Mouse (Mus musculus) kidney, embryonic 16.5 days (tissue): Measurements from ENCODE around the gene Nrg4. TPM values are rescaled to one million over a fixed set of nuclear protein-coding genes. Genes with fewer than 3 reads are reported as not detected.

Experiments
- ATAC-seq: fragments of 200-750 bp; cut with Nextera tagmentation; 2 replicates; pipeline ENCODE4 v1.8.0; 2017; ENCODE audit warnings: moderate TSS enrichment; ENCODE audit not compliant: low FRiP score, low TSS enrichment
- H3K27ac ChIP-seq: fragments of 300-500 bp; sonication (generic); 2 replicates; pipeline ENCODE4 v1.5.1; 2014; ENCODE audit warnings: low read length
- H3K27me3 ChIP-seq: fragments of 300-500 bp; sonication (generic); 2 replicates; pipeline ENCODE4 v1.6.1; 2014; ENCODE audit warnings: low read length, control low read depth, mixed read lengths; ENCODE audit not compliant: insufficient read depth
- H3K36me3 ChIP-seq: fragments of 300-500 bp; sonication (generic); 2 replicates; pipeline ENCODE4 v1.6.1; 2014; ENCODE audit warnings: low read length, control low read depth, mixed read lengths; ENCODE audit not compliant: insufficient read depth
- H3K4me1 ChIP-seq: fragments of 300-500 bp; sonication (generic); 2 replicates; pipeline ENCODE4 v1.6.1; 2014; ENCODE audit warnings: low read length, control low read depth, mixed read lengths; ENCODE audit not compliant: insufficient read depth
- H3K4me2 ChIP-seq: fragments of 300-500 bp; sonication (generic); replicated peaks from 2 replicates; pipeline ENCODE4 v1.6.1; 2014; ENCODE audit warnings: low read depth, low read length
- H3K4me3 ChIP-seq: fragments of 300-500 bp; sonication (generic); 2 replicates; pipeline ENCODE4 v1.5.1; 2014; ENCODE audit warnings: mild to moderate bottlenecking, low read length
- H3K9ac ChIP-seq: fragments of 300-500 bp; sonication (generic); replicated peaks from 2 replicates; pipeline ENCODE4 v1.6.1; 2014; ENCODE audit warnings: low read length
- H3K9me3 ChIP-seq: fragments of 300-500 bp; sonication (generic); 2 replicates; pipeline ENCODE4 v1.6.1; 2016; ENCODE audit warnings: low read length, control low read depth
- WGBS: fragments of 180-500 bp; shearing (Covaris S2); extraction: QIAGEN DNeasy Blood & Tissue Kit; methylation state at CpG from one replicate; pipeline ENCODE4 v1.1.7; 2014; 5-methylcytosine and 5-hydroxymethylcytosine counted together
- polyA plus RNA-seq: library from polyadenylated mRNA; unstranded; fragments of >200 nt; fragmentation: Nextera tagmentation; extraction: Ambion mirVana; gene quantifications from 2 replicates; pipeline ENCODE4 v1.2.1, GENCODE M21; 2015

The Nrg4 gene
- polyA plus RNA-seq, 1 experiment from 2014 or later = 0.71 TPM

DNA sequence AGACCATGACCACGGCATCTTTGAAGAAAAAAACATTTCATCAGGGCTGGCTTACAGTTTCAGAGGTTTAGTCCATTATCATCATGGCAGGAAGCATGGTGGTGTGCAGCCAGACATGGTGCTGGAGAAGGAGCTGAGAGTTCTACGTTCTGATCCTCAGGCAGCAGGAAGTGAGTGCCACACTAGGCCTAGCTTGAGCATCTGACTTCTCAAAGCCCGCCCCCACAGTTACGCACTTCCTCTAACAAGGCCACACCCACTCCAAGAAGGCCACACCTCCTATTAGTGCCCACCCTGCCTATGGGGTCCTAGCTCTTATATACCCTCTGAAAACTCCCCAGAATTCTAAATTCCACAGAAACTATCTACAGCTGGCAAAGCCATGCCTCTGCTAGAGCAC lies 34.7 kb downstream of the Nrg4 start:
- H3K4me3 ChIP-seq = no peak overlapping the region
- H3K9me3 ChIP-seq = no peaks in the 10 kb centered on the region
- H3K4me2 ChIP-seq = no peak overlapping the region
- no peak for ATAC-seq
- no peaks in the 10 kb centered on the region for H3K36me3 ChIP-seq
- no peaks in the 10 kb centered on the region for H3K4me1 ChIP-seq
- H3K27ac ChIP-seq = no peak overlapping the region
- H3K27me3 ChIP-seq = no peaks in the 10 kb centered on the region
- no peak overlapping the region for H3K9ac ChIP-seq
- WGBS = 89% methylated on average over 4 of the region's 4 CpGs

DNA sequence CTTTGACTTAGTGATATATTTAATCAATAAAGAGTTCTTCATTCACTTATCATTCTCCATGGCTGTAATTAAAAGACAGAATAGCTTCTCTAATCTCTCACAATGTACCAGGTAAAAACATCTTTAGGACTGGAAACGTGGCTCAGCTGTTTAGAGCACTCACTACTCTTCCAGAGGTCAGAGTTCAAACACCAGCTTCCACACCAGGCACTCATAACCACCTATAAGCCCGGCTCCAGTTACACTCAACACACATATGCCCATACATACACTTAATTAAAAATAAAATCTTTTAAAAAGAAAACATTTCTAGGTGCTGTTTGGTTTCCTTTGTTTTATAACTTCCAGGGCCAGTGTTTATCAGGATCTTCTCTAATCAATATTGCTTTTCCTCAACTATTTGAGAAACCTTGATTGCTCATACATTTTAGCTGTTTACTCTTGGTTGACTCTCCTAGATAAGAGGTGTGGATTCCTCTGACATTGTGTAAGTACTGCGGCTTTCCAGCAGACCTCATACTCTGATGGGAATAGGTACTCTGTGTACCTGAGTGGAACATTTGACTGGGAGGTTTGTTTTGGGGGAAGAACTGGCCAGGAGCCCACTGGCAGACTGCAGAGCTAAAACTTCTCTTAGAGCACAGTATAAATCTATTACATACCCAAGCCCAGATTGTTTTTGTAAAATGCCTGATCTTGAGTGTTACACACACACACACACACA lies 37.0 kb downstream of the Nrg4 start:
- Histone ChIP-seq H3K4me3 (no peak overlapping the region), H3K9me3 (no peaks in the 10 kb centered on the region), H3K27ac (no peak overlapping the region), H3K27me3 (no peaks in the 10 kb centered on the region), H3K36me3 (no peaks in the 10 kb centered on the region), H3K9ac (no peak overlapping the region), H3K4me1 (no peaks in the 10 kb centered on the region), H3K4me2 (no peak overlapping the region)
- 62% methylated on average over 3 of the region's 3 CpGs for WGBS
- ATAC-seq = no peak

- Histone ChIP-seq H3K4me1 (peaks cover 4% of the 10 kb centered on the region; the same call in 1 of the 2 replicates), H3K9me3 (no peaks in the 10 kb centered on the region), H3K4me3 (no peak overlapping the region), H3K27ac (no peak overlapping the region), H3K27me3 (no peaks in the 10 kb centered on the region), H3K36me3 (no peaks in the 10 kb centered on the region), H3K4me2 (no peak overlapping the region), H3K9ac (no peak overlapping the region)
- ATAC-seq = no peak
- 71% methylated on average over 3 of the region's 3 CpGs for WGBS
Observed at GRCm38 (mm10) chr9:55285197-55285596, 41.4 kb downstream of the Nrg4 start.

DNA sequence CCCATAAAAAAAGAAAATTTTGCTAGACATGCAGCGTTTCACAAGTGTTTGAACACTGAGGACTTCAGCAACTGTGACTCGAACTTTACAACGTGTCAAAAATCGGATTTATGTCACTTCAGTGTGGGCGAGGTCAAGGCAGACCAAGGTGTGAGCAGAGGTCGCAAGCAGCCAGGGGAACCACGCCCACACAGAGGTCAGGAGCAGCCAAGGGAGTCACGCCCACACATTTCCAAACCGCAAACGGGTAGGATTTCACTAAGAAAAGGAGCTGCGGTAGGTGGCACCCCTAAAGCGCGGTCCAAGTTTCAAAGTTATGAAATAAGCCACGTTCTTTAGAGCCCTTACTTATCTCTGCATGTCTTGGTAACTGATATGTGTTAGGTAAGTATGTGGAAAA lies 43.1 kb downstream of the Nrg4 start:
- Histone ChIP-seq H3K9me3 (no peaks in the 10 kb centered on the region), H3K27ac (no peak overlapping the region), H3K4me2 (peak overlapping the region; percentile 37), H3K36me3 (no peaks in the 10 kb centered on the region), H3K4me1 (peaks cover 4% of the 10 kb centered on the region; the same call in 1 of the 2 replicates), H3K9ac (no peak overlapping the region), H3K27me3 (no peaks in the 10 kb centered on the region), H3K4me3 (peak overlapping the region; percentile 16)
- no peak for ATAC-seq
- under 1% methylated on average over 14 of the region's 14 CpGs for WGBS

- no peaks in the 10 kb centered on the region for H3K36me3 ChIP-seq
- H3K4me1 ChIP-seq = peaks cover 4% of the 10 kb centered on the region; the same call in 1 of the 2 replicates
- H3K4me3 ChIP-seq = no peak overlapping the region
- H3K9ac ChIP-seq = no peak overlapping the region
- 75% methylated on average over 8 of the region's 8 CpGs for WGBS
- no peak for ATAC-seq
- no peak overlapping the region for H3K27ac ChIP-seq
- H3K27me3 ChIP-seq = no peaks in the 10 kb centered on the region
- H3K9me3 ChIP-seq = no peaks in the 10 kb centered on the region
- no peak overlapping the region for H3K4me2 ChIP-seq
Observed at GRCm38 (mm10) chr9:55279114-55279825, 47.4 kb downstream of the Nrg4 start.

DNA sequence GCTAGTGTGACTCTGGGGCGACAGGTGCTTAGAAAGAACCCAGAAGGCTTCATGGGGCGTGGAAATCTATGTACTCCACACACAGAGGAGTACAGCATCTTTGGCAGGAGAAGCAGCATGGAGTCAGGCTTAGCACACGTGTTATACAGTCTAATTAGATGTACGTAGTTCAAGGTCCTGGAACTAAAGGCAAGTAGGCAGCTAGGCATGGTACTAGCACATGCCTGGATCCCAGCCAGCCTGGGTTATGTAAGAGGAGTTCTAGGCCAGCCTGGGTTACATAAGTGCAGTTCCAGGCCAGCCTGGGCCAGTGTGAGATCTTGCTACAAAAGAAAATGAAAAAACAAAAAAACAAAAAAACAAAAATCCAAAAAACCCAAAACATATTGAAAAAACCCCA lies 49.1 kb downstream of the Nrg4 start:
- H3K4me2 ChIP-seq = no peak overlapping the region
- H3K4me3 ChIP-seq = no peak overlapping the region
- no peaks in the 10 kb centered on the region for H3K9me3 ChIP-seq
- no peaks in the 10 kb centered on the region for H3K27me3 ChIP-seq
- H3K36me3 ChIP-seq = no peaks in the 10 kb centered on the region
- no peaks in the 10 kb centered on the region for H3K4me1 ChIP-seq
- 61% methylated on average over 4 of the region's 4 CpGs for WGBS
- ATAC-seq = no peak
- no peak overlapping the region for H3K9ac ChIP-seq
- H3K27ac ChIP-seq = no peak overlapping the region

DNA sequence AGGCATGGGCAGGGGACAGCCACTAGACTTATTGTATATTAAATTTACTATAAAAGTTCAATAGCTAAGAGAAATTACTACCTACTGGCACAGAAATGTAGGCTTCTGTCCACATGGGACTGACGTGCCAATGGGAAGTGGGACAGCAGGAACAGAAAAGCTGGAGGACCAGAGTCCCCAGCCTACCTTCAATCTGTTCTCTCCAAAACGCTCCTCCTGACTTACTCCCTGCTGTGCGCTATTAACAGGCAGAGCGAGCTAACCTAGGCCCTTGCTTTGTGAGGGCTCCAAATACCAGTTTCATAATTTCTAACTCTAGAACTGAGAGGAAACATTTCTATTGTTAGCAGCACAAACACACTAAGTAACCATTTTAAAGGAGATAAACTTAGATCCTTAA lies 52.7 kb downstream of the Nrg4 start:
- no peaks in the 10 kb centered on the region for H3K9me3 ChIP-seq
- H3K27ac ChIP-seq = no peak overlapping the region
- no peak overlapping the region for H3K9ac ChIP-seq
- no peak for ATAC-seq
- WGBS = 77% methylated on average over 4 of the region's 4 CpGs
- H3K4me1 ChIP-seq = no peaks in the 10 kb centered on the region
- no peak overlapping the region for H3K4me2 ChIP-seq
- no peaks in the 10 kb centered on the region for H3K27me3 ChIP-seq
- H3K36me3 ChIP-seq = no peaks in the 10 kb centered on the region
- no peak overlapping the region for H3K4me3 ChIP-seq

DNA sequence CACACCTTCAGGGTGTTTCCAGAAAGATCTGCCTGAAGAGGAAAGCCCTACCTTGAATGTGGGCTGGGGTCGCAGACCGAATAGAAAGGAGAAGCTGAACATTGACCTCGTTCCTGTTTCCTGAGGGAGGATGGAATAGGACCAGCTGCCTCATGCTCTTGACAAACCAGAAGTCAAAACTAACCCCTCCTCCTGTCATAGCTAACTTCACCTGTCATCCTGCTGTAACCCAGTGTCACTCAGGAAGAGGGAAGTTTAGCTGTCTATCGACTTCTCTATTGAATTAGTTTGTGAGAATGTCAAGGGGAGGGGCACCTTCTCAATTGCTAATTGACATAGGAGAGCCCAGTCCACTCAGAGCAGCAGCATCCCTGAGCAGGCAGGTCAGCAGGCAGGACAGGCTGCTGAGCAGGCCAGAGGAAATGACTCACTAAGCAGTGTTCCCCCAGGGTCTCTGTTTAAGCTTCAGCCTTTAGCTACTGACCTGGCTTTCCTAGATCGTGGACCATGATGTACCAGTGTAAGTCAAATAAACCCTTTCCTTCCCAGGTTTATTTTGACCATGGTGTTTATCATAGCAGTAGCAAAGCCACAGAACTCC lies 54.6 kb downstream of the Nrg4 start:
- no peak overlapping the region for H3K27ac ChIP-seq
- H3K9me3 ChIP-seq = no peaks in the 10 kb centered on the region
- no peak overlapping the region for H3K4me3 ChIP-seq
- no peak overlapping the region for H3K4me2 ChIP-seq
- H3K27me3 ChIP-seq = no peaks in the 10 kb centered on the region
- 39% methylated on average over 5 of the region's 5 CpGs for WGBS
- no peaks in the 10 kb centered on the region for H3K36me3 ChIP-seq
- H3K4me1 ChIP-seq = no peaks in the 10 kb centered on the region
- no peak overlapping the region for H3K9ac ChIP-seq
- no peak for ATAC-seq

- Histone ChIP-seq H3K27me3 (no peaks in the 10 kb centered on the region), H3K9me3 (no peaks in the 10 kb centered on the region), H3K4me2 (no peak overlapping the region), H3K4me1 (no peaks in the 10 kb centered on the region), H3K36me3 (no peaks in the 10 kb centered on the region), H3K27ac (no peak overlapping the region), H3K4me3 (no peak overlapping the region), H3K9ac (no peak overlapping the region)
- WGBS = 76% methylated on average over 8 of the region's 8 CpGs
- no peak for ATAC-seq
Observed at GRCm38 (mm10) chr9:55264356-55265302, 62.0 kb downstream of the Nrg4 start.
